Mouse (Mus musculus) heart, postnatal 0 days (tissue): ENCODE measurements around the gene Dpp9.

Source experiments
- CTCF ChIP-seq: IDR thresholded peaks from 2 replicates; pipeline ENCODE4 v1.5.1; 2016; ENCODE audit warnings: antibody characterized with exemption, control low read depth, low read depth
- EP300 ChIP-seq: IDR thresholded peaks from 2 replicates; pipeline ENCODE4 v1.6.1; 2016; ENCODE audit warnings: antibody characterized with exemption, low read depth

DNA sequence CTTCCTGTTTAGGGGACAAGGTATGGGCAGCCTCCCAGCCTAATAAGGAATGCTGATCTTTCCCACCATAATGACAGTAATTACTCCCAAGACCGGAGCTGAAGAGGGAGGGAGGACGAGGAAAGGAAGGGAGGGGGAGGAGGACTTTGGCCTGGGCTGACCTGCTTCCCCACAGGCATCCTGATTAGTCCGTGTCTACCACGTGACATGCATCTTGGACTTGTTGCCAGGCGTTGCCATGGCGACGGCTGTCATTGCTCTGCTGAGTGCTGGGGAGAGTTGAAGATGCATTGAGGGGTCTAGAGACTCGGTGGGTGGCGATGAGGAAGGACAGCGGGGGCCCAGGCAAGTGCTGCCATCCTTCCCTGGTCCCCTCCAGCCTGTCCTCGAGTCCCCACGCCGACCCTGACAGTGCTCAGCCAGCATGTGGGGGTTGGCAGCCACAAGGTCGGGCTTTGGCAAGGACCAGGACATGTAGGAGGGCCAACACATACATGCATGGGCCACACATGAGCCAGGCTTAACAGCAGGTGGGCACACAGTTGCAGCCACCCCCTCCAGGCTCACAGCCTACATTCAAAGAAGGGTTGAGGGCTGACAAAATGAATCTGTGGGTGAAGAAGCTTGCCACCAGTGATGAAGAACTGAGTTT is 15.2 kb upstream of the Dpp9 start:
- TF ChIP-seq CTCF, result no peak
- TF ChIP-seq EP300, result no peak
